Mouse (Mus musculus): ENCODE measurements around the gene Pak6. TPM values are rescaled to one million over a fixed set of nuclear protein-coding genes. Genes with fewer than 3 reads are reported as not detected.

Gene Pak6
- polyA plus RNA-seq, 1 experiment from 2014 or later, result 1.9 TPM

- Histone ChIP-seq H3K4me1 (replicated peaks; ENCODE audit: insufficient read depth, low read length) (no peaks in the 10 kb centered on the region), H3K36me3 (ENCODE audit: insufficient read depth, low read length) (peaks cover 54% of the 10 kb centered on the region)
- WGBS, result 88% methylated on average over 5 of the region's 5 CpGs
Observed at GRCm38 (mm10) chr2:118637258-118637657, 25.8 kb upstream of the Pak6 start.

GRCm38 (mm10) chr2:118637888-118638526 is 25.1 kb upstream of the Pak6 start:
- Histone ChIP-seq H3K4me3 (replicated peaks; ENCODE audit: low read depth, low read length) (no peak overlapping the region), H3K9me3 (replicated peaks; ENCODE audit: low read length) (no peaks in the 10 kb centered on the region), H3K27me3 (ENCODE audit: insufficient read depth, low read length) (no peaks in the 10 kb centered on the region), H3K27ac (no peak overlapping the region), H3K36me3 (ENCODE audit: insufficient read depth, low read length) (peaks cover 48% of the 10 kb centered on the region), H3K4me1 (replicated peaks; ENCODE audit: insufficient read depth, low read length) (no peaks in the 10 kb centered on the region), H3K9ac (ENCODE audit: low read depth, low read length) (no peak overlapping the region), H3K4me2 (ENCODE audit: low read length) (no peak overlapping the region)
- DNase-seq (ENCODE audit: low spot score) (peak; percentile 78), ATAC-seq (replicated peaks; ENCODE audit: low FRiP score, low read depth) (no peak)
- 37% methylated on average over 8 of the region's 8 CpGs for WGBS
- TF ChIP-seq CTCF (IDR thresholded peaks at IDR 0.05; ENCODE audit: low read depth), result peak; percentile 96

More at GRCm38 (mm10) chr2:118637258-118637657, 25.8 kb upstream of the Pak6 start:
- ATAC-seq (replicated peaks; ENCODE audit: low FRiP score, low read depth) (no peak), DNase-seq (ENCODE audit: low spot score) (no peak)
- no peak overlapping the region for H3K27ac ChIP-seq
- no peak for TF ChIP-seq CTCF (IDR thresholded peaks at IDR 0.05; ENCODE audit: low read depth)
- H3K9ac ChIP-seq (ENCODE audit: low read depth, low read length), result no peak overlapping the region
- H3K4me2 ChIP-seq (ENCODE audit: low read length), result no peak overlapping the region
- no peaks in the 10 kb centered on the region for H3K27me3 ChIP-seq (ENCODE audit: insufficient read depth, low read length)
- no peak overlapping the region for H3K4me3 ChIP-seq (replicated peaks; ENCODE audit: low read depth, low read length)
- no peaks in the 10 kb centered on the region for H3K9me3 ChIP-seq (replicated peaks; ENCODE audit: low read length)

GRCm38 (mm10) chr2:118638686-118639085 is 24.4 kb upstream of the Pak6 start:
- WGBS, result 95% methylated on average over 8 of the region's 8 CpGs
- no peak for DNase-seq (ENCODE audit: low spot score)
- no peak overlapping the region for H3K27ac ChIP-seq
- H3K4me3 ChIP-seq (replicated peaks; ENCODE audit: low read depth, low read length), result no peak overlapping the region
- H3K36me3 ChIP-seq (ENCODE audit: insufficient read depth, low read length), result peaks cover 47% of the 10 kb centered on the region
- no peaks in the 10 kb centered on the region for H3K9me3 ChIP-seq (replicated peaks; ENCODE audit: low read length)
- H3K9ac ChIP-seq (ENCODE audit: low read depth, low read length), result no peak overlapping the region
- no peak for TF ChIP-seq CTCF (IDR thresholded peaks at IDR 0.05; ENCODE audit: low read depth)
- no peaks in the 10 kb centered on the region for H3K4me1 ChIP-seq (replicated peaks; ENCODE audit: insufficient read depth, low read length)
- no peak overlapping the region for H3K4me2 ChIP-seq (ENCODE audit: low read length)
- H3K27me3 ChIP-seq (ENCODE audit: insufficient read depth, low read length), result no peaks in the 10 kb centered on the region
- no peak for ATAC-seq (replicated peaks; ENCODE audit: low FRiP score, low read depth)

GRCm38 (mm10) chr2:118641147-118641546 is 22.0 kb upstream of the Pak6 start:
- H3K27me3 ChIP-seq (ENCODE audit: insufficient read depth, low read length), result no peaks in the 10 kb centered on the region
- H3K36me3 ChIP-seq (ENCODE audit: insufficient read depth, low read length), result peaks cover 27% of the 10 kb centered on the region; the same call in 1 of the 2 replicates
- ATAC-seq (replicated peaks; ENCODE audit: low FRiP score, low read depth), result no peak; the same call in 1 of the 2 replicates
- no peak overlapping the region for H3K4me2 ChIP-seq (ENCODE audit: low read length)
- H3K4me1 ChIP-seq (replicated peaks; ENCODE audit: insufficient read depth, low read length), result no peaks in the 10 kb centered on the region
- H3K9me3 ChIP-seq (replicated peaks; ENCODE audit: low read length), result no peaks in the 10 kb centered on the region
- no peak overlapping the region for H3K4me3 ChIP-seq (replicated peaks; ENCODE audit: low read depth, low read length)
- DNase-seq (ENCODE audit: low spot score), result no peak
- peak; percentile 37; the same call in 1 of the 2 replicates for TF ChIP-seq CTCF (IDR thresholded peaks at IDR 0.05; ENCODE audit: low read depth)
- 69% methylated on average over 2 of the region's 2 CpGs for WGBS
- no peak overlapping the region for H3K27ac ChIP-seq
- no peak overlapping the region for H3K9ac ChIP-seq (ENCODE audit: low read depth, low read length)

GRCm38 (mm10) chr2:118642431-118642830 is 20.7 kb upstream of the Pak6 start:
- H3K9ac ChIP-seq (ENCODE audit: low read depth, low read length), result no peak overlapping the region
- WGBS, result 84% methylated on average over 3 of the region's 3 CpGs
- TF ChIP-seq CTCF (IDR thresholded peaks at IDR 0.05; ENCODE audit: low read depth), result no peak
- ATAC-seq (replicated peaks; ENCODE audit: low FRiP score, low read depth) (no peak), DNase-seq (ENCODE audit: low spot score) (no peak)
- H3K27ac ChIP-seq, result no peak overlapping the region
- H3K4me2 ChIP-seq (ENCODE audit: low read length), result no peak overlapping the region
- no peaks in the 10 kb centered on the region for H3K4me1 ChIP-seq (replicated peaks; ENCODE audit: insufficient read depth, low read length)
- no peaks in the 10 kb centered on the region for H3K27me3 ChIP-seq (ENCODE audit: insufficient read depth, low read length)
- H3K4me3 ChIP-seq (replicated peaks; ENCODE audit: low read depth, low read length), result no peak overlapping the region
- H3K9me3 ChIP-seq (replicated peaks; ENCODE audit: low read length), result no peaks in the 10 kb centered on the region
- peaks cover 20% of the 10 kb centered on the region; the same call in 1 of the 2 replicates for H3K36me3 ChIP-seq (ENCODE audit: insufficient read depth, low read length)

GRCm38 (mm10) chr2:118642942-118643341 is 20.2 kb upstream of the Pak6 start:
- H3K9me3 ChIP-seq (replicated peaks; ENCODE audit: low read length), result no peaks in the 10 kb centered on the region
- no peak overlapping the region for H3K4me3 ChIP-seq (replicated peaks; ENCODE audit: low read depth, low read length)
- TF ChIP-seq CTCF (IDR thresholded peaks at IDR 0.05; ENCODE audit: low read depth), result no peak
- no peaks in the 10 kb centered on the region for H3K27me3 ChIP-seq (ENCODE audit: insufficient read depth, low read length)
- no peak for DNase-seq (ENCODE audit: low spot score)
- H3K9ac ChIP-seq (ENCODE audit: low read depth, low read length), result no peak overlapping the region
- 72% methylated on average over 3 of the region's 3 CpGs for WGBS
- no peak for ATAC-seq (replicated peaks; ENCODE audit: low FRiP score, low read depth)
- no peak overlapping the region for H3K4me2 ChIP-seq (ENCODE audit: low read length)
- H3K4me1 ChIP-seq (replicated peaks; ENCODE audit: insufficient read depth, low read length), result no peaks in the 10 kb centered on the region
- no peak overlapping the region for H3K27ac ChIP-seq
- peaks cover 20% of the 10 kb centered on the region; the same call in 1 of the 2 replicates for H3K36me3 ChIP-seq (ENCODE audit: insufficient read depth, low read length)

All from kidney, postnatal 0 days (tissue).